Mouse (Mus musculus) C2C12 (cell line): ENCODE data around the gene Slc43a1. TPM values are rescaled to one million over a fixed set of nuclear protein-coding genes. Genes with fewer than 3 reads are reported as not detected.
"Not testable (repeated sequence)": the region's sequence is repeated elsewhere in the genome, so short reads cannot be mapped to it uniquely, and the experiment has no call there.

ENCODE experiments used
- H3K27me3 ChIP-seq: one replicate; pipeline ENCODE4 v1.6.1; 2011; ENCODE audit not compliant: control insufficient read depth, insufficient read depth, insufficient read length
- H3K36me3 ChIP-seq: one replicate; pipeline ENCODE4 v1.6.1; 2011; ENCODE audit not compliant: control insufficient read depth, insufficient read depth
- H3K4me3 ChIP-seq: one replicate; pipeline ENCODE4 v1.5.1; 2011; ENCODE audit warnings: mild to moderate bottlenecking, control low read depth; ENCODE audit not compliant: poor library complexity, insufficient read depth, severe bottlenecking
- H3K79me2 ChIP-seq: one replicate; pipeline ENCODE4 v1.6.1; 2011; ENCODE audit not compliant: control insufficient read depth, insufficient read depth
- H3K79me3 ChIP-seq: one replicate; pipeline ENCODE4 v1.6.1; 2011; ENCODE audit warnings: low read depth, control low read depth
- H3ac ChIP-seq: one replicate; pipeline ENCODE3; 2011; ENCODE audit warnings: low read depth; ENCODE audit not compliant: control insufficient read depth, insufficient read length
- CEBPB ChIP-seq: IDR thresholded peaks from one replicate; pipeline ENCODE4 v1.6.1; 2011; ENCODE audit warnings: low read depth, mild to moderate bottlenecking, control low read depth, moderate library complexity
- CTCF ChIP-seq: IDR thresholded peaks from one replicate; pipeline ENCODE4 v1.5.1; 2011; ENCODE audit not compliant: control insufficient read depth, insufficient read depth, insufficient read length
- FOSL1 ChIP-seq: IDR thresholded peaks from one replicate; pipeline ENCODE4 v1.8.0; 2011; ENCODE audit warnings: mild to moderate bottlenecking, low read length; ENCODE audit not compliant: poor library complexity, insufficient read depth, severe bottlenecking
- MAX ChIP-seq: IDR thresholded peaks from one replicate; pipeline ENCODE4 v1.6.1; 2011; ENCODE audit warnings: mild to moderate bottlenecking, control low read depth
- MYOD1 ChIP-seq: IDR thresholded peaks from one replicate; pipeline ENCODE4 v1.6.1; 2011; ENCODE audit warnings: low read depth; ENCODE audit not compliant: control insufficient read depth, insufficient read length
- MYOG ChIP-seq: IDR thresholded peaks from one replicate; pipeline ENCODE4 v1.6.1; 2011; ENCODE audit not compliant: control insufficient read depth, insufficient read length; ENCODE audit errors: extremely low read depth
- USF1 ChIP-seq: IDR thresholded peaks from one replicate; pipeline ENCODE4 v1.6.1; 2011; ENCODE audit warnings: low read depth, mild to moderate bottlenecking, control low read depth, moderate library complexity
- polyA plus RNA-seq: library from polyadenylated mRNA; unstranded; fragments of >200 nt; fragmentation: generic; extraction: Trizol; gene quantifications from one replicate; pipeline ENCODE4 v1.2.1, GENCODE M21; 2012; ENCODE audit warnings: missing spikeins

The Slc43a1 gene
- polyA plus RNA-seq, 1 experiment = 6.6 TPM

DNA sequence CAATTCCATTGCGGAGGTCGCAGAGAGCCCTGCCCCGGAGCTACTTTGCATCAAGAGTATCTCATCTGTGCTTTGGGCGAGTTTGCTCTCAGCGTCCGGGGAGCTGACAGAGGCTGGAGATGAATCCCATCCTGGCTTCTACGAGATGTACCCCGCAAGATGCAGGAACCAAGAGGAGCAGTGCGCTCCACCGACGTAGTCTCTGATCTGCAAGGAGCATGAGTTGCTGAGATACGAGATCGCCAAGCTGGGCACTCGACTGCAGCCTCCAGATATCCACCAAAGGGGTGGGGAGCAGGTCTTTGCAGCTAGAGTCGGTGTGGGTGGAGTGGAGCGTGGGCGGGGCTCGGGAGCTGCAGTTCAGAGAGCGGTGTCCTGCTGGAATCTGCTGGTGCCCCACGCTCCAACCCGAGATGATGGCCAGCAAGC, 40.1 kb upstream of the Slc43a1 start, which contains the start of gene Ube2l6:
TSS of gene Ube2l6 (plus strand) at position 336 of the 429 bp plus-strand sequence.
- peak within 1 kb of the TSS; percentile 59 for H3K4me3 ChIP-seq
- no peaks in the 10 kb centered on the region for H3K79me2 ChIP-seq
- H3K27me3 ChIP-seq = no peaks in the 10 kb centered on the region
- H3K36me3 ChIP-seq = no peaks in the 10 kb centered on the region
- no peak for TF ChIP-seq MAX
- no peak for TF ChIP-seq CTCF
- no peak for TF ChIP-seq MYOG
- no peak for TF ChIP-seq MYOD1
- no peak for TF ChIP-seq USF1
- TF ChIP-seq CEBPB = no peak
- no peak for TF ChIP-seq FOSL1
- H3ac ChIP-seq = peak within 1 kb of the TSS; percentile 50
- no peaks in the 10 kb centered on the region for H3K79me3 ChIP-seq

DNA sequence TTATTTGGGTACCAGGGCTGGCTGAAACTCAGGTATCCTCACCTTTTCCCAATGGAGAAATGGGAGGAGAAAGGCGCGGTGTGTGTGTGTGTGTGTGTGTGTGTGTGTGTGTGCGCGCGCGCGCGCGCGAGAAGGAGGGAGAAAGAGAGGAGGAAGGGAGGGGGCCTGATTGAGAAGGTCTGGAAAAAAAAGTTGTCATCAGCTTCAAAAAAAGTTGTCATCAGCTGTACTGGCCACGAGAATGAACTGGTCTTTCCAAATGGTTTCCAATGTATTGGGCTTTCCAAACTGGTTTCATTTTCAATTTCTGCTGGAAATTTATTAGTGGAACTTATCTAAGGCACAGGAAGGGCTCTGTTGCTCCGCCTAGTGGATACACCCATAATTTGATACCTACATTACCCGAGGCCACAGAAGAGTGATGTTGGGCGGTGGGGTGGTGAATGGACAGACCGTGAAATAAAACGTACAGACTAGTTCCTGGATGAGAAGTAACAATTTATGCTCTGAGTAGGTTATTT, 39.5 kb upstream of the Slc43a1 start:
- H3K4me3 ChIP-seq = peak overlapping the region; percentile 59
- TF ChIP-seq USF1 (no peak), CEBPB (no peak), FOSL1 (no peak), MYOG (no peak), MAX (no peak), MYOD1 (no peak), CTCF (no peak)

GRCm38 (mm10) chr2:84800304-84800703, 38.3 kb upstream of the Slc43a1 start:
- Histone ChIP-seq H3K36me3 (no peaks in the 10 kb centered on the region), H3ac (no peak overlapping the region), H3K79me3 (no peaks in the 10 kb centered on the region), H3K27me3 (no peaks in the 10 kb centered on the region), H3K4me3 (no peak overlapping the region), H3K79me2 (no peaks in the 10 kb centered on the region)
- no peak for TF ChIP-seq USF1
- TF ChIP-seq MYOD1 = no peak
- no peak for TF ChIP-seq CTCF
- no peak for TF ChIP-seq MAX
- no peak for TF ChIP-seq CEBPB
- TF ChIP-seq FOSL1 = no peak
- TF ChIP-seq MYOG = no peak

More for the DNA sequence above, 39.5 kb upstream of the Slc43a1 start:
- H3K79me2 ChIP-seq = no peaks in the 10 kb centered on the region
- H3K36me3 ChIP-seq = no peaks in the 10 kb centered on the region
- H3K27me3 ChIP-seq = no peaks in the 10 kb centered on the region
- no peaks in the 10 kb centered on the region for H3K79me3 ChIP-seq
- H3ac ChIP-seq = peak overlapping the region; percentile 50

DNA sequence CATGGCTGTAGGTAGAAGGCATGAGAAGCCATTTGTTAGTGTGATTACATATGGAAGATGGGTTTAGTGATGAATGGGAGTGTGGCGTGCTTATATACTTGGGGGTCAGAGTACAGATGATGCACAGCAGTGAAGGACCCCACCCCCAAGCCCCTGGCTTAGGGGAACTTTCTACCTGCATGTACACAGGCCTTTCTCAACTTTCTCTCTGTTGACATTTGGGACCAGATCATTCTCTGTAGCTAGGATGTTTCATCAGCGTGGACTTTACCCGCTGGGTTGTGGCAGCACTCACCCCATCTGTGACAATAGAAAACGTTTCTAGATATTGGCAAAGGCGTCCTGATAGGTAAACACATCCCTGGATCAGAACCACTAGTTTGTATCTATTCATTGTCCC, 37.4 kb upstream of the Slc43a1 start:
- not testable (repeated sequence) for H3K79me2 ChIP-seq, H3K79me3 ChIP-seq, H3K4me3 ChIP-seq, H3ac ChIP-seq, H3K27me3 ChIP-seq, H3K36me3 ChIP-seq

- H3K36me3 ChIP-seq = no peaks in the 10 kb centered on the region
- TF ChIP-seq MYOG (no peak), FOSL1 (no peak), USF1 (no peak), MYOD1 (no peak), MAX (no peak), CEBPB (no peak), CTCF (no peak)
- no peaks in the 10 kb centered on the region for H3K79me2 ChIP-seq
- H3K27me3 ChIP-seq = no peaks in the 10 kb centered on the region
- no peaks in the 10 kb centered on the region for H3K79me3 ChIP-seq
- H3K4me3 ChIP-seq = no peak overlapping the region
- no peak overlapping the region for H3ac ChIP-seq
Measured at GRCm38 (mm10) chr2:84803963-84804362, 34.7 kb upstream of the Slc43a1 start.

GRCm38 (mm10) chr2:84806546-84806945, 32.1 kb upstream of the Slc43a1 start:
- H3K79me2 ChIP-seq = no peaks in the 10 kb centered on the region
- H3K79me3 ChIP-seq = no peaks in the 10 kb centered on the region
- no peaks in the 10 kb centered on the region for H3K36me3 ChIP-seq
- H3K27me3 ChIP-seq = no peaks in the 10 kb centered on the region
- H3K4me3 ChIP-seq = no peak overlapping the region
- H3ac ChIP-seq = no peak overlapping the region
- TF ChIP-seq CTCF = no peak
- TF ChIP-seq CEBPB = no peak
- no peak for TF ChIP-seq USF1
- no peak for TF ChIP-seq FOSL1
- TF ChIP-seq MAX = no peak
- no peak for TF ChIP-seq MYOD1
- no peak for TF ChIP-seq MYOG
